Mouse (Mus musculus) heart, embryonic 12.5 days (tissue): ENCODE data around the gene Ppm1l. TPM values are rescaled to one million over a fixed set of nuclear protein-coding genes. Genes with fewer than 3 reads are reported as not detected.
"Not testable (repeated sequence)": the region's sequence is repeated elsewhere in the genome, so short reads cannot be mapped to it uniquely, and the experiment has no call there.

ENCODE experiments used
- ATAC-seq: fragments of 200-750 bp; cut with Nextera tagmentation; 2 replicates; pipeline ENCODE4 v1.8.0; 2017; ENCODE audit warnings: moderate TSS enrichment, moderate library complexity; ENCODE audit not compliant: insufficient number of reproducible peaks, low FRiP score
- H3K27ac ChIP-seq: fragments of 300-500 bp; sonication (generic); 2 replicates; pipeline ENCODE4 v1.5.1; 2016; ENCODE audit warnings: mild to moderate bottlenecking, moderate library complexity; ENCODE audit not compliant: poor library complexity, severe bottlenecking
- H3K27me3 ChIP-seq: fragments of 300-500 bp; sonication (generic); replicated peaks from 2 replicates; pipeline ENCODE4 v1.6.1; 2016; ENCODE audit warnings: mild to moderate bottlenecking, moderate library complexity
- H3K36me3 ChIP-seq: fragments of 300-500 bp; sonication (generic); 2 replicates; pipeline ENCODE4 v1.6.1; 2016; ENCODE audit warnings: mild to moderate bottlenecking, moderate library complexity
- H3K4me1 ChIP-seq: fragments of 300-500 bp; sonication (generic); replicated peaks from 2 replicates; pipeline ENCODE4 v1.6.1; 2016; ENCODE audit warnings: mild to moderate bottlenecking
- H3K4me2 ChIP-seq: fragments of 300-500 bp; sonication (generic); 2 replicates; pipeline ENCODE4 v1.6.1; 2016; ENCODE audit warnings: mild to moderate bottlenecking, moderate library complexity
- H3K4me3 ChIP-seq: fragments of 300-500 bp; sonication (generic); 2 replicates; pipeline ENCODE4 v1.5.1; 2016; ENCODE audit warnings: mild to moderate bottlenecking
- H3K9ac ChIP-seq: fragments of 300-500 bp; sonication (generic); 2 replicates; pipeline ENCODE4 v1.6.1; 2016; ENCODE audit warnings: mild to moderate bottlenecking, moderate library complexity
- H3K9me3 ChIP-seq: fragments of 300-500 bp; sonication (generic); replicated peaks from 2 replicates; pipeline ENCODE4 v1.6.1; 2016; ENCODE audit warnings: mild to moderate bottlenecking, moderate library complexity
- WGBS: fragments of 180-500 bp; shearing (Covaris S2); methylation state at CpG from one replicate; pipeline ENCODE4 v1.1.7; 2016; 5-methylcytosine and 5-hydroxymethylcytosine counted together
- polyA plus RNA-seq: library from polyadenylated mRNA; unstranded; fragments of >200 nt; fragmentation: Nextera tagmentation; extraction: Ambion mirVana; gene quantifications from 2 replicates; pipeline ENCODE4 v1.2.1, GENCODE M21; 2016

The Ppm1l gene
- polyA plus RNA-seq, 1 experiment from 2014 or later, result 11.8 TPM

GRCm38 (mm10) chr3:69373544-69374306, 57.1 kb downstream of the Ppm1l start:
- H3K27ac ChIP-seq, result no peak overlapping the region

GRCm38 (mm10) chr3:69374538-69374937, 57.9 kb downstream of the Ppm1l start:
- no peaks in the 10 kb centered on the region for H3K9me3 ChIP-seq
- ATAC-seq, result no peak
- no peak overlapping the region for H3K4me3 ChIP-seq
- H3K36me3 ChIP-seq, result no peaks in the 10 kb centered on the region
- H3K4me1 ChIP-seq, result no peaks in the 10 kb centered on the region
- H3K27ac ChIP-seq, result no peak overlapping the region
- H3K27me3 ChIP-seq, result no peaks in the 10 kb centered on the region
- WGBS, result 86% methylated on average over 5 of the region's 5 CpGs
- no peak overlapping the region for H3K9ac ChIP-seq
- H3K4me2 ChIP-seq, result no peak overlapping the region

More at GRCm38 (mm10) chr3:69373544-69374306, 57.1 kb downstream of the Ppm1l start:
- H3K4me1 ChIP-seq, result no peaks in the 10 kb centered on the region
- WGBS, result 74% methylated on average over 10 of the region's 10 CpGs
- no peaks in the 10 kb centered on the region for H3K27me3 ChIP-seq
- no peak overlapping the region for H3K4me2 ChIP-seq
- H3K4me3 ChIP-seq, result no peak overlapping the region
- H3K9ac ChIP-seq, result no peak overlapping the region
- no peaks in the 10 kb centered on the region for H3K9me3 ChIP-seq
- no peak for ATAC-seq
- H3K36me3 ChIP-seq, result no peaks in the 10 kb centered on the region

DNA sequence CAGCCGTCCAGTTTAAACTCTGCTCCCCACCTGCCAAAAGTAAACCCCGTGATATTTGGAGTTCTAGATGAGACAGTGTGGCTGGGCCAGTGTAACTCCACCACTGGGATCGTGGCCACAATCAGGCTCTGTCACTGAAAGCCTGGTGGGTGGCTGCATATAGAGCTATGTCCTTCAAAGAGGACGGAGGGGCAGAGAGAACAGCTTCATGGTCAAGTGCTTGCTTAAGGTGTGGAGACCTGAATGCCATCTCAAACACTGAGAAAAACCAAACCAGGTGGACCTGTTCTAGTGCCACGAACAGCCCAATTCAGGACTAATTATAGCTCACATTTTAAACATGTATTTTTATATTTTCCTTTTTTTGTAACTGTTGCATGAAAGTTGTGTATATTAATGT, 58.3 kb downstream of the Ppm1l start:
- H3K9me3 ChIP-seq, result no peaks in the 10 kb centered on the region
- no peaks in the 10 kb centered on the region for H3K36me3 ChIP-seq
- H3K4me2 ChIP-seq, result no peak overlapping the region
- H3K4me1 ChIP-seq, result no peaks in the 10 kb centered on the region
- no peak overlapping the region for H3K9ac ChIP-seq
- no peak for ATAC-seq
- WGBS, result 71% methylated on average over 5 of the region's 5 CpGs
- H3K27ac ChIP-seq, result no peak overlapping the region
- no peak overlapping the region for H3K4me3 ChIP-seq
- H3K27me3 ChIP-seq, result no peaks in the 10 kb centered on the region

DNA sequence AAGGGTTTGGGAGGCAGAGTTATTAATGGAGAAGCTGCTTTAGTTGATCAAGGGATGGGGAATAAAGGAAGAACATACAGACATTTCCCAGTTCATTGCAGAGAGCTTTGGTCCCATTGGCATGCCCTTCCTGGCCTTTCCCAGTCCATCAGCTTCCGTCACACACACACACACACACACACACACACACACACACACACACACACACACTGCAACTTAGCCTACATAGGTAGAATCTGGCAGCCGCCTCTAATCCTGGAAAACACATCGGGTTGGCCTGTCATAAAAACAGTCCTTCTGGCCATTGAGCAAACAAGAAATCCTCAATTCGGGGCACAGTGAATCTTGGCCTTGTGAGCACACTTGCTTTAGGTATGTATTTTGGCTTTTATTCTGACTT, 64.6 kb downstream of the Ppm1l start:
- Histone ChIP-seq H3K4me1 (no peaks in the 10 kb centered on the region), H3K27me3 (no peaks in the 10 kb centered on the region), H3K4me2 (no peak overlapping the region), H3K9ac (no peak overlapping the region), H3K9me3 (0 out of 2 replicates have a peak, but pooled peaks cover 3% of the 10 kb centered on the region), H3K36me3 (no peaks in the 10 kb centered on the region), H3K27ac (no peak overlapping the region), H3K4me3 (no peak overlapping the region)
- ATAC-seq, result no peak
- 86% methylated on average over 4 of the region's 4 CpGs for WGBS

DNA sequence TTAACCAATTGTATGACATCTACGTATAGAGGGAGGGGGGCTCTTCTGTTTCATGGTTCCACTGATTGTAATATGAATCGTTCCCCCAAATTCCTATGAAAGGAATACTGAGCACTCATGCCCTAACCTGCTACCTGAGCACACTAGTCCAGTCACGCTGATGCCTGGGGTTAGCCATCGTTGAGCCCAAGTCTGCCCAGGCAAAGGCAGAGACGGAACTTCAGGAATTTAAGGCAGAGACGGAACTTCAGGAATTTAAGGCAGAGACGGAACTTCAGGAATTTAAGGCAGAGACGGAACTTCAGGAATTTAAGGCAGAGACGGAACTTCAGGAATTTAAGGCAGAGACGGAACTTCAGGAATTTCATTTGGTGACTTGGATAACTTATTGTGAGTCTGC, 75.2 kb downstream of the Ppm1l start:
- not testable (repeated sequence) for H3K4me2 ChIP-seq, H3K9ac ChIP-seq, H3K36me3 ChIP-seq, ATAC-seq, H3K27ac ChIP-seq, H3K9me3 ChIP-seq, H3K27me3 ChIP-seq, H3K4me3 ChIP-seq, H3K4me1 ChIP-seq
- 52% methylated on average over 10 of the region's 10 CpGs for WGBS

DNA sequence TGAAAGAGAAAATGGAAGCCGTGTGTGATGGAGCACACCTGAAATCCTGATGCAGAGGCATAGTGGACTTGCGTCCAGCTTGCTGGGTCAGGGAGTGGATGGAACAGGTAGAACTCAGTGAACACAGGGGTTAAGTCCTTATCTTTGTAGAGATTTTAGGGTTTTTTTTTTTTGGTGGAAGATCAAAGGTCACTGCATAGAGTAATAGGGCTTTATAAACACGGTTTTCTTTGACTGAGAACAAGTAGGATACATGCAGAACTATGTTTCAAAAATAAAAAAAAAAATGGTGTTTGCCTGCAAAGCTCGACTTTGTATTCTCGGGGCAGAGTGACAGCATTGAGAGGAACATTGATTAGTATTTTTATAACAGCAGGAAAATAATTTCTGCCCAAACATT, 75.6 kb downstream of the Ppm1l start:
- H3K36me3 ChIP-seq, result no peaks in the 10 kb centered on the region
- H3K27me3 ChIP-seq, result no peaks in the 10 kb centered on the region
- H3K9me3 ChIP-seq, result 0 out of 2 replicates have a peak, but pooled peaks cover 4% of the 10 kb centered on the region
- no peak overlapping the region for H3K4me2 ChIP-seq
- WGBS, result 80% methylated on average over 5 of the region's 5 CpGs
- no peak overlapping the region for H3K4me3 ChIP-seq
- H3K4me1 ChIP-seq, result peaks cover 2% of the 10 kb centered on the region; the same call in 1 of the 2 replicates
- H3K27ac ChIP-seq, result no peak overlapping the region
- no peak overlapping the region for H3K9ac ChIP-seq
- no peak for ATAC-seq

DNA sequence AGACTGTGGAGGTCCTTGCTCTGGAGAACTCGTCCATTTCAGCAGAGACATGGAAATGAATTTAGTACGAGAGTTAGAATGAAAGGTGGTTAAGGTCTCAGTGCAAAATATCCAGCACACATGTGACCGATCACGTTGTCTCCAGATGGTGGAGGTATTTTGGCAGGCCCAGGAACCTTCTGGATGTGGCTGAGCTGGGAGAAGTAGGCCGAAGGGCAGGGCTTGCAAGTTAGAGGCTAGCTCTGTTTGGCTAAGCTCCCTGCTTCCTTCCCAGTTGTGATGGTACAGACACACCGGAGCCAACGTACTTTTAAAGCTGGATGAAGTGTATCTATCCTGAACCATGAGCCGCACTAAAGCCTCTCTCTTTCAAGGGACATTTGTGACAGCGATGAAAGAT, 76.4 kb downstream of the Ppm1l start:
- ATAC-seq, result no peak
- Histone ChIP-seq H3K4me1 (peaks cover 2% of the 10 kb centered on the region; the same call in 1 of the 2 replicates), H3K9me3 (0 out of 2 replicates have a peak, but pooled peaks cover 4% of the 10 kb centered on the region), H3K4me2 (no peak overlapping the region), H3K27me3 (no peaks in the 10 kb centered on the region), H3K27ac (no peak overlapping the region), H3K36me3 (no peaks in the 10 kb centered on the region), H3K9ac (no peak overlapping the region), H3K4me3 (no peak overlapping the region)
- 85% methylated on average over 9 of the region's 9 CpGs for WGBS

DNA sequence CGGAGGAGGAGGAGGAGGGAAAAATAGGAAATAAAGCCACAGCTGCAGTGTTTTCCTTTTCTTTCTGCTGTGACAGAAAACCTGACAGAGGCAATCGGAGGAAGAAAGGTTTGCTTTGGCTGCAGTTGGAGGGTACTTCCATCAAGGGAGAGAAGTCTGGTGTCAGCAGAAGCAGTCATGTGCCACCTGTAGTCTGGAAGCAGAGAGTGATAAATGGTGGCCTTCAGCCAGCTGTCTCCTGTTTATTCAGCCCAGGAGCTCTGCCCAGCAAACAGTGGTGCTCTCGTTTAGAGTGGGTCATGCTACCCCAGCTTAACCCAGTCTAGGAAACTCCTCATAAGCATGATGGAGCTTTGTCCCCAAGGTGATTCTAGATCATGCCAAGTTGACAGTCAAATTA, 77.3 kb downstream of the Ppm1l start:
- Histone ChIP-seq H3K4me1 (peaks cover 2% of the 10 kb centered on the region; the same call in 1 of the 2 replicates), H3K4me3 (no peak overlapping the region), H3K4me2 (no peak overlapping the region), H3K9me3 (0 out of 2 replicates have a peak, but pooled peaks cover 4% of the 10 kb centered on the region), H3K9ac (no peak overlapping the region), H3K27ac (no peak overlapping the region), H3K27me3 (no peaks in the 10 kb centered on the region), H3K36me3 (no peaks in the 10 kb centered on the region)
- WGBS, result 59% methylated on average over 3 of the region's 3 CpGs
- no peak for ATAC-seq

DNA sequence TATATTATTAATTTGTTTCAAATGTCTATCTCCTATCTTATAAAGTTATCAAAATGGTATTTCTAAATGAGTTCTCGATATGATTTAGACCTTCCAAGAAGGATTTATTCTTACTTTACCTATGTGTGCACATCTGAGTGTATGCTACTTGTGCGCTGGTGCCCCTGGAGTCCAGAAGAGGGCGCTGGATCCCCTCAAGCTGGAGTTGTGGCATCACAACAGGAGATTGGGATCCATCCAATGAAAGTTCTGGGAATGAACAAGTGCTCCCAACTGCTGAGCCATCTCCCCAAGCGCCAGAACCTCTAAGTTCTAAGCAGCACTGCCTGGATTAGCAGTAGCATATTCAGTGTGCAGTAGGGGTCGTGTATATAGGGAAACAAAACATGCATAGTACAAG, 78.4 kb downstream of the Ppm1l start:
- H3K9ac ChIP-seq, result no peak overlapping the region
- H3K27ac ChIP-seq, result no peak overlapping the region
- WGBS, result 75% methylated on average over 5 of the region's 5 CpGs
- no peaks in the 10 kb centered on the region for H3K36me3 ChIP-seq
- H3K4me1 ChIP-seq, result peaks cover 2% of the 10 kb centered on the region; the same call in 1 of the 2 replicates
- no peak overlapping the region for H3K4me2 ChIP-seq
- H3K4me3 ChIP-seq, result no peak overlapping the region
- no peaks in the 10 kb centered on the region for H3K27me3 ChIP-seq
- ATAC-seq, result no peak
- H3K9me3 ChIP-seq, result 0 out of 2 replicates have a peak, but pooled peaks cover 4% of the 10 kb centered on the region

- Histone ChIP-seq H3K9me3 (0 out of 2 replicates have a peak, but pooled peaks cover 5% of the 10 kb centered on the region), H3K4me2 (no peak overlapping the region), H3K27ac (no peak overlapping the region), H3K9ac (no peak overlapping the region), H3K36me3 (no peaks in the 10 kb centered on the region), H3K4me1 (peaks cover 2% of the 10 kb centered on the region; the same call in 1 of the 2 replicates), H3K4me3 (no peak overlapping the region), H3K27me3 (no peaks in the 10 kb centered on the region)
- ATAC-seq, result no peak
- 58% methylated on average over 5 of the region's 5 CpGs for WGBS
These were observed 81.1 kb downstream of the Ppm1l start for GRCm38 (mm10) chr3:69397733-69398132.

- 0 out of 2 replicates have a peak, but pooled peaks cover 5% of the 10 kb centered on the region for H3K9me3 ChIP-seq
- no peak overlapping the region for H3K4me3 ChIP-seq
- H3K9ac ChIP-seq, result no peak overlapping the region
- H3K36me3 ChIP-seq, result no peaks in the 10 kb centered on the region
- H3K27ac ChIP-seq, result no peak overlapping the region
- WGBS, result 85% methylated on average over 6 of the region's 6 CpGs
- H3K27me3 ChIP-seq, result no peaks in the 10 kb centered on the region
- no peak for ATAC-seq
- no peaks in the 10 kb centered on the region for H3K4me1 ChIP-seq
- H3K4me2 ChIP-seq, result no peak overlapping the region
These were observed 82.7 kb downstream of the Ppm1l start for GRCm38 (mm10) chr3:69399336-69399735.
